Comparison of ENCODE assay signal across 19 mouse cellular contexts in the genomic region with DNA sequence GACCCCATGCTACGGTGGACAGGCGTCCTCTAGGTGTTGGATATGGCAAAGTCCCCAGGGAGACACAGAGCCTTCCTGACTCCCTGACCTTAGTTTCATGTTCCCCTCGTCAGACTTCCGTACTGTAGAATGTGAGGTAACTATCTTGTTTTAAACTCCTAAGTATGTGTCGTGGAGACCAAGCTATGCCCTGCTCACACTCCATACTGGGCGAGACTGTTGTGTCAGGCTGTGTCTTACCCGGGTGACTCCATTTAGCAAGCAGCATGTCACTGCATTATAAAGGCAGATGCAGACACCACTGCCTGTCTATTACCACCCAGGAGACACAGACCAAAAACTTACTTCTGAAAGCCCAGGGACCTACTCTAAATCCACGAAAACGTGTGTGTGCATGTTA.
DNase-seq lines count a peak whose midpoint lies in the region; ATAC-seq lines count a peak whose summit lies in the region.
"Had no signal": no experiment of that assay in that cellular context is flagged by ENCODE, and none has a peak within 500 bp of the region (broad histone marks: within the 10 kb centered on the region; RNA-seq: fewer than 3 reads in every experiment).

No protein-coding gene starts in this region.

- H3K9me3 ChIP-seq in midbrain, embryonic 11.5 days (ENCODE audit: control insufficient read depth, low read length): no peaks in the 10 kb centered on the region
- no peaks in the 10 kb centered on the region for H3K9me3 ChIP-seq in midbrain, embryonic 16.5 days (replicated peaks; ENCODE audit: control insufficient read depth, low read length, poor library complexity, severe bottlenecking)
- H3K9me3 ChIP-seq: G1E had no signal

- H3K4me2 ChIP-seq in midbrain, embryonic 11.5 days: no peak overlapping the region
- H3K4me2 ChIP-seq in midbrain, embryonic 16.5 days (ENCODE audit: low read length): no peak overlapping the region

- H3K36me3 ChIP-seq in midbrain, embryonic 11.5 days (ENCODE audit: control insufficient read depth, insufficient read depth, low read length): no peaks in the 10 kb centered on the region
- H3K36me3 ChIP-seq in midbrain, embryonic 16.5 days (ENCODE audit: control insufficient read depth, insufficient read depth, low read length): no peaks in the 10 kb centered on the region
- H3K36me3 ChIP-seq: G1E had no signal

- H3K27me3 ChIP-seq in midbrain, embryonic 11.5 days (ENCODE audit: control insufficient read depth, insufficient read depth, low read length): peaks cover 54% of the 10 kb centered on the region
- peaks cover 7% of the 10 kb centered on the region for H3K27me3 ChIP-seq in midbrain, embryonic 16.5 days (ENCODE audit: control insufficient read depth, insufficient read depth, low read depth, low read length)
- H3K27me3 ChIP-seq: CH12.LX, Patski had no signal

- WGBS in midbrain, embryonic 11.5 days: 88% methylated on average over 9 of the region's 9 CpGs
- 92% methylated on average over 9 of the region's 9 CpGs for WGBS in midbrain, embryonic 16.5 days

- ATAC-seq in midbrain, embryonic 11.5 days (ENCODE audit: low FRiP score): no peak
- no peak for ATAC-seq in midbrain, embryonic 16.5 days
- ATAC-seq: activated CD4-positive, CD25-positive, alpha-beta regulatory T cell, adult 4 months; CD4-positive, CD25-positive, alpha-beta regulatory T cell, adult 4 months; Patski had no signal

- H3K27ac ChIP-seq in midbrain, embryonic 11.5 days (ENCODE audit: low read depth, low read length): no peak overlapping the region
- H3K27ac ChIP-seq in midbrain, embryonic 16.5 days (ENCODE audit: low read length): no peak overlapping the region

- peaks cover 3% of the 10 kb centered on the region; the same call in 1 of the 2 replicates for H3K4me1 ChIP-seq in midbrain, embryonic 11.5 days (ENCODE audit: control insufficient read depth, insufficient read depth, low read length)
- no peaks in the 10 kb centered on the region for H3K4me1 ChIP-seq in midbrain, embryonic 16.5 days (ENCODE audit: control insufficient read depth, insufficient read depth, low read length)

- H3K9ac ChIP-seq in midbrain, embryonic 11.5 days (ENCODE audit: low read length): no peak overlapping the region
- no peak overlapping the region for H3K9ac ChIP-seq in midbrain, embryonic 16.5 days (ENCODE audit: low read depth, low read length)

- no peak overlapping the region for H3K4me3 ChIP-seq in midbrain, embryonic 11.5 days (ENCODE audit: low read depth, low read length)
- no peak overlapping the region for H3K4me3 ChIP-seq in midbrain, embryonic 16.5 days (ENCODE audit: low read depth, low read length)

- peak; percentile 53 for DNase-seq in heart, adult 11 months
- DNase-seq in heart, adult 8-10 months (ENCODE audit: low spot score): no peak
- DNase-seq in midbrain, embryonic 11.5 days (ENCODE audit: low spot score, missing footprints): peak; percentile 77
- DNase-seq: adrenal gland, adult 2 months; adrenal gland, adult 8-10 months; adrenal gland, postnatal 10 days; adrenal gland, postnatal 14 days; adrenal gland, postnatal 25 days; adrenal gland, postnatal 36 days; B cell, adult 2 months; cerebellum, adult 11 months; cerebellum, adult 11-12 months; cerebellum, adult 18-20 months had no signal
